Mouse (Mus musculus) frontal cortex, postnatal 25 days (tissue): ENCODE measurements at regions not wholly inside any gene's neighbourhood (a gene's known extent, or its start where the extent isn't known, plus 50 kb on each side); places are given as distances from the start of the nearest gene placed in this dataset.
"Not testable (repeated sequence)": the region's sequence is repeated elsewhere in the genome, so short reads cannot be mapped to it uniquely, and the experiment has no call there.

Experiments
- DNase-seq, 2 experiments: peaks; one replicate each; pipeline ENCODE4 v3.0.0; 2022; ENCODE audit warnings: low spot score in 2 of 2

DNA sequence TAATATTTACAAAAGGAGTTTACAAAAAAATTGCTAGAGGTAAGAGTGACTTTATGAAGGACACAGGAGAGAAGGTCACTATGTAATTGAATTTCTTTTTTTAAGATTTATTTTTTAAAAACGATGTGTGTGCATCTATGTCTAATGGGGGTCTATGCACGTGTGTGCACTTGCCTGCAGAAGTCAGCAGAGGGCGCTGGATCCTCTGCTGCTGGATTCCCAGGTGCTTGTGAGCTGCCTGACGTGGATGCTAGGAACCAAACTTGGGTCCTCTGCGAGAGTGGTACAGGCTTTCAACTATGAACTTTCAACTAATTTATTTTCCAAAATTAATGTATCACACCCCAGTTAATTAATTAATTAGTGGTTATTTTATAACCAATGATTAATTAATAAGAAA lies 85.0 kb downstream of the Glrx3 start:
- DNase-seq: no peak

DNA sequence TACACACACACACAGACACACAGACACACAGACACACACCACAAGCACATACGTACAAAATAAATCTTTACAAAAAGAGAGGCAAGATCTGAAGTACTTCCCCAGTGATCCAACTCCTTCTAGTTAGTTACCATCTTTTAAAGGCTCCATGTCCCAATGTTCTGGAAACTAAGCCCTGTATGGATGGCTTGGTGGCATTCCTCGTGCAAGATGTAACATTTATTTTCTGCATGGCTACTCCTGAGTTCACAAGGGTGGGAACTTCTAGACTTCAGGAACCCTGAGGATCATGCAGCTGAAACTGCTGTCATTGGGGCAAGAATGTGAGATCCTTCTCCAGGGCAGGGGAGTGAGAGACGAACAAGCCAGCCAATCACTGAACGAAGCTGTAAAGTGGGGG lies 96.1 kb downstream of the Glrx3 start:
- no peak for DNase-seq

DNA sequence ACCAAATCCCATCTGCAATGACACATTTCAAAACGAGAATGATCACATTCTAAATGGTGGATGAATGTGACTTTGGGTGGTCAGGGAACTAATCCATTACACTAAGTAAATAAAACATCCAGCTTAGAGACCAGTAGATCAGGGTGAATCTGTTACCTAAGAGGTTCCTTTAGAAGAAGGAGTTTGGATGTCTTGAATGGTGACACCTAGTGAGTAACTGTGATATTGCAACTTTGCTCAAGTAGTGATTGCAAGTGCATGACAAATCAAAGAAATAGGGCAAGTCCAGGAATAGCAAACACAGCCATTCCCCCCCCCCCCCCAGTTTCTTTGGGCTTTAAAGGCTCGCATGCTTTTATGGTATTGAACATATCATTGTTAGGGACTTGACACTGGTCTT lies 112.6 kb downstream of the Glrx3 start:
- DNase-seq: no peak

- no peak for DNase-seq
Measured at GRCm38 (mm10) chr7:137552551-137553198, 115.3 kb downstream of the Glrx3 start.

GRCm38 (mm10) chr7:137555481-137555880 lies 118.1 kb downstream of the Glrx3 start:
- no peak for DNase-seq

DNA sequence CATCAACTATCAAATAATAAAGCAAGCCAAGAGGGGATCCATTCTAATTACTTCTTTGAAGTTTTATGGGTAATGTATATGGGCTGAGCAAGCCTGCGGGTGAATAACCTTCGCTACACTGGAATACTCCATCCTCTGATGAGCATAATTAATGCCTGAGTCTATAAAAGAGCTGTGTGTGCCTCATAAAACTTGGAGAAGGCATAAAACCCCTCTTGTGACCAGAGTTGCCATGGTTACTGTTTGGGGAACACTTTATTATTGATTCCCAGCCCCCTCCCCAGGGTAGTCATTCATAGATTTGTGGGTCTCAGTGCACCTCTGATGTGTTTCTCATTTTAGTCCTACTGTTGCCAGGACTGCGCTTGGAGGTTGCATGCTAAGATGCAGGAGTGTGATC lies 120.0 kb downstream of the Glrx3 start:
- no peak for DNase-seq

DNA sequence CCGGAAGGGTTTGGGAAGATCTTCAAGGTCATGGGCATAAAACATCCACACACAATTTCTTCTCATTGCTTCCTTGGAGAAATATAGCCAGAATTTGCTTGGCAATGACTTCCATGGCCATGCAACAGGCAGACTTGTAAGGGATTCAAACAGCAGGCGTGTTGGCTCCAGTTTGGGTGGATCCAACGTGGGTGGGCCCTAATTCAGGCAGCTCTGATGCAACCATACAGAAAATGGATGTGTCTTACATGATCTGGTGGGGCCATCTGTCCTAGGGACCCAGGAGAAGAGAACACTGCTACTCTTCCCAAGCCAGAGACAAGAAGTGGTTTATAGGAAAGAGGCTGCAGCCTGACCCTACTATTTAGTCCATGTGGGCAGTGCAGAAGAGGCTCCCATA lies 121.5 kb downstream of the Glrx3 start:
- DNase-seq: peak; percentile 5 to 14

GRCm38 (mm10) chr7:137570199-137570598 lies 132.8 kb downstream of the Glrx3 start:
- DNase-seq: no peak

GRCm38 (mm10) chr7:137575491-137575890 lies 138.1 kb downstream of the Glrx3 start:
- no peak for DNase-seq

DNA sequence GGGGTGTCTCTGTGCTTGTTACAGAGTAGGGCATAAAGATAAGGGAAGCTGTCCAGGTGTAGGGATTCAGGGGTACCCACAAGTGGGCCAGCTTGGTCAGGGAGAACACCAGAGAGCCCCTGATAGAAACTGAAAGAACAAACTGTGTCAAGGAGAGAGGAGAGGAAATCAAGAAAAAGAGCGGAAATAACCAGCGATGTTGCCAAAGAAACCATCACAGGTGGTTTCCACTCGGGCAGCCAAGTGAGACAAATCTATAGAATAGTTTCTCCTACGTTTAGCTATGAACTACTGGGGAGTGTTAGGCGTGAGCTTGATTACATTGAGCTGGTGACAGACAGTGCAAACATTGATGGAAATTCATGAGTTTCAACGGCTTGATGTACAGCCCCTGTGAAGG lies 138.8 kb downstream of the Glrx3 start:
- no peak for DNase-seq

GRCm38 (mm10) chr7:137583556-137583955 lies 146.1 kb downstream of the Glrx3 start:
- no peak for DNase-seq

DNA sequence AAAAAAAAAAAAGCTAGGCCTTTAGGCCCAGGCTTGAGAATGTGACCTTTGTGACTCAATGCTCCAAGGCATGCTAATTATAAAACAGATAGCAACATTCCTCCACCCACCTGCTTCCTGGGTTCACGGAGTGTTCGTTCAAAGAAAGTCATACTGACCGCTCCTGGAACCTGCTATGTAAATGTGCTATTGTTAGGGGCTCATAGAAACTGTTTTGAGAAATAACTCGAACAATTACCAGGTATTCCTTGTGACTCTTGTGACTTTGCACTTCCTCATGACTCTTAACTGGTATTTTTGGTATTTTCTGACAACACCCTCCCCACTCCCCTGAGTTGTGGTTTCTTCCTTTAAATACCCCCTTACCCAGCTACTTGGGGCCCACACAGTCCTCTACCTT lies 147.5 kb downstream of the Glrx3 start:
- not testable (repeated sequence) for DNase-seq

- DNase-seq: no peak
Measured at GRCm38 (mm10) chr7:137593570-137593969, 156.2 kb downstream of the Glrx3 start.

DNA sequence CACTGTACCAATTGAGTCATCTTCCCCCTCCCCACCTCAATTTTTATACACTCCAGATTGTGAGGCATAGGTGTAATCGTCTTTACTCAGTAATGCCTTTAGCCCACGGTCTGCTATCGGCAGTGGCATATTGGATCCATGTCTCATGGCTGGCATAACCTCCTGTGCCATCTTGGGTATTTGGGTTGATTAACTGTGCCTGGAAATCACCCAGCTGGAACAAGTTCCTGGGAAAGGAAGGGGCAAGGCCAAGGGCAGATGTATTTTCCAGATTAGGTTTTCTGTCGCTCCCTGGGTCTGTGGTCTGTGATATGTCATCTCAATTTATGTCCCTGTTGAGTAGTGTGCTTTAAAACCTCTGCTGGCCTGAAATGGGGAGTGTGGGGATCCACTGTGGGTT lies 158.2 kb downstream of the Glrx3 start:
- no peak for DNase-seq

DNA sequence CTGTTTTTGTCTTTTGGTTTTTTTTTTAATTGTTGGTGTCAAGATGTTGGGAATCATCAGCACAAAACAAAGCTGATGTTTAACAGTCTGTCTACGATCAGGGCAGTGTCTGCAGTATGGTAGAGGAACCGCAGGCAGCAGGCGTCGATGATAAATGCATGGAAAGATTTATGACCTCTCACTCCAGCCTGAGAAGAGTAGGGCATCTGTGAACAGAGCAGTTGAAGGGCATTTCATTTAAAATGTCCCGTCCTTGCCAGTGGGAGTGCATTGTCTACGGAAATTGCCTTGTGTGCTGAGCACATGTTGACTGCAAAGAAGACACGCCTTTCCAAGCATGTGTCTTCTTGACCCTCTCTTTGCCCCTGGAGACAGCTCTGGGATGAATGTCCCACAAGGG lies 158.7 kb downstream of the Glrx3 start:
- no peak for DNase-seq

DNA sequence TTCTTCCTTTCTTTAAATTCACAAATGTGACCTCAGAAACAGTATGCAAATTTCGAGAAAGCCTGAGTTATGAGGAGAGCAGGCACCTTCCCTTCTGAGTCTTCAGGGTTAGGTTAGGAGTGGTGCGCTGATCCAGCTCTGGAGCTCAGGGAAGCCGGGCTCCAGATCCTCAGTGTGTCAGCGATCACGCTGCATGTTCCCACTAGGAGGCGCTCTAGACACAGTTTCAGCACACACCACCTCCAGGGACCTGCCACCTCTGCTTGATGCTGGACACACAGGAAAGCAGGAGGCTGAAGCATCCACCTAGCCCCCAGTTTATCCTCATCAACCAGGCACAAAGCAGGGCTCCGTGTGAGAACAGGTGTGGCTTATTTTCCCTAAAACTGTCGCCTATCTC lies 165.6 kb downstream of the Glrx3 start:
- peak; percentile 68 to 71 for DNase-seq

- DNase-seq: no peak
Measured at GRCm38 (mm10) chr7:137609752-137610151, 172.3 kb downstream of the Glrx3 start.

GRCm38 (mm10) chr7:137611363-137611762 lies 173.9 kb downstream of the Glrx3 start:
- no peak for DNase-seq

DNA sequence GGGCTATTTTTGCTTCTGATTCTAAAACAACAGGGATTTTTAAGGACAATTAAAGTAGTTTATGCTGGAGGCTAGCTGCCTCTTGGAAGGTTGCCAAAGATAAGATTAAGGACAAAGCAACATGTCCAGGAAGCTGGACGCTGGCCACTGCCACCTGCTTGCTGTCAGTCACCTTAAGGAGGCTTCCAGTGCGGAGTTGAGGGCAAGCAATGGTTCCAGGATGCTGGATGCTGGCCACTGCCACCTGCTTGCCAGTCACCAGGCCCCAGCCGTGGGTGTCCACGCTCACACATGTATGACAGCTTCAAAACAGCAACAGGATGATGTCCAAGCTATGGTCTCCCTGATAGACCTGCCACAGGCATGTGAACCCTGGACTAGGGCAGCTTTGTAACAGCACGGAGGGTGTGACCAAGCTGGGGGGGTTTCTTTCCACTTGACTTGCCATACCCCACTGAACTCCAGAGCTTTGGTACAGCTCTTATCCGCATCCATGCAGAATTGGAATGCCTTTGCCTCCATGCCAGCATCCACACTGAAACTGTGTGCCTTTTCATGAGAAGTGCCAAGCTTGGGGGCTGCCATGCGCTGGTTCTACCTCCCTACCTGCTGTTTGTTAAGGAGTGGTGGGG lies 174.6 kb downstream of the Glrx3 start:
- DNase-seq: no peak

DNA sequence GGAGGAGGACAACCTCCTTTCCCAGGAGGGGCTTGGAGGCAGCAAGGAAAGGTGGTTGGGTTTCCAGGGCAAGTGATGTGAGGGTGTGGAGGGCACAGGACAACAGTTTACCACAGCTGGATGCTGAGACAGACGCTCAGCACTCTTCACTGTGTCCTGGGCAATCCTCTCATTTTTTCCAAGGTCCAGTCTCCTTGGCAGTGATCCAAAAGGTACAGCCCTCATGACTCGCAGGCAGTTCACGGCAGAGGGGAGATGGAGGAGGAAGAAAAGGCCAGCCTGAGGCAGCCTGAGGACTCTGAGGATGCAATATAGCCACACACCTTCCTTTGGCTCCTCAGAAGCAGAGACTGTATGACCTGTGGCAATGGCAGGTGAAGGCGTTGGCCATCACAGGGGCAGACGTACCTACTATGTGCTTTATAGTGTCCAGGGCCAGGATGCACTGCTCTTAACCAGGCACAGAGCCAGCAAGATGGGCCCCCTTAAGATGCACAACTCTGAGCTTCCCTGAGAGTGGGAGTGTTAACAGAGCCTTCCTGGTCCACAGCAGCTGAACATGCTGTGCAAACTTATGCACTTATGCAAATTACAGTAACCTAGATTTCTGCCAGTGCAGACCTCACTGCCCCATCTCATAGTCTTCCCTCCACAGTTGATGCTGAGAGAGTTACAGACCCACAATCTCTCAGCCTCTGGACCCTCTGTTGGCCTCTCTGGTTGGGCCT lies 181.2 kb downstream of the Glrx3 start:
- DNase-seq: no peak

GRCm38 (mm10) chr7:137619286-137619789 lies 181.9 kb downstream of the Glrx3 start:
- DNase-seq: no peak

DNA sequence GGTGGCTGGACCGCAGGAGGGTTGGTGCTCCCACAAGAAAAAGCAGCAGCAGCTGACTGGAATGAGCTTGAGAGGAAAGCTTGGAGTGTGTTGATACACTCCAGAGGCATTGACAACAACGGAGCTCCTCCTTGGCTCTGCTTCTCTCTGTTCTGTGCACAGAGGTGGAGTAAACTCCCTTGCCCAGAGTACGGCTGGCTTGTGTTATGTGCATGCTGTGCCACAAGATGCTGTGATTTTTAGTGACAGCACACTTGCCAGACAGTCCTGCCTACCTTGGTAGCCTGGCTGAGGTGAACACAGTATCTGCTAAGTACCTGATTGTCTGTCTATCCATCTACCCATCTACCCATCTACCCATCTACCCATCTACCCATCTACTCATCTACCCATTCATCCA lies 190.9 kb downstream of the Glrx3 start:
- no peak for DNase-seq

DNA sequence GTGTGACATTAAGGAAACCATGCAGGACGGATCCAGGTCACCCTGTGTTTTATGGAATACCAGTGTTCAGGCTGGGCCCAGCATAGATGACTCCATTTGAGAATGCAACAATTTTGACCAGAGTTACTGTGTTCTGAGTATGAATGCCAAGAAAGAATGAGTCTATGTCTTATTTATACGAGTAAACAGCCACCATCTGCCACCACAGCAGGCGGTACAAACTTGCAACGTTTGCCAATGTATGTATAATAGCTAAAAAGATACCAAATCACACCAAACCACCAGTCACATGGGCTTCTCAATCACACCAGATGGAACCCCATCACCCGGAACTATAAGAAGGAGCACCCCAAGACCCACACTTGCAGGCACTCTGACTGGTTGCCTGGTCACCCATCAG lies 192.1 kb downstream of the Glrx3 start:
- DNase-seq: no peak
